Mouse (Mus musculus): ENCODE measurements around the gene Hspb7. TPM values are rescaled to one million over a fixed set of nuclear protein-coding genes. Genes with fewer than 3 reads are reported as not detected.
A peak's percentile ranks its signal among the peaks of the same experiment; 100 is the strongest.

Hspb7 gene
- polyA plus RNA-seq, 1 experiment from 2014 or later: 4.7 TPM

DNA sequence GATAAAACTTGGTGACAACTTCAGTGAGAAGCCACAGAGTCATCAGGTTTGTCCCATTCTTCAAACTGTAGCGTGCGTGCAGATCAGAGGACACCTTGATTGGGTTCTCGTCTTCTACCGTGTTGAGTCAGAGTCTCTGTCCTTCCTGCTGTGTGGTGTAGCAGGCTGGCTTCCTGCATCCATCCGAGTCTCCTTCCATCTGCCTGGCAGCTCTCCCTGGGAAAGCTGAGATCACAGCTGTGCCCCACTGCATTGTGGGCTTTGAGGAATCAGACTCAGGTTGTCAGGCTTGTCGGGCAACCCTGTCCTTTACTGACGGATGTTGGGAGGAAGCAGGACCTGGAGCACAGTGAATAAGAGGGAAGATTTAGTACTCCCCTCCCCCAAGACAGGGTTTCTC is 25.6 kb downstream of the Hspb7 start:
- Histone ChIP-seq H3K4me3 (ENCODE audit: low read depth, low read length) (no peak overlapping the region), H3K36me3 (ENCODE audit: control insufficient read depth, insufficient read depth, low read length) (peaks cover 24% of the 10 kb centered on the region), H3K4me2 (replicated peaks; ENCODE audit: low read depth, low read length) (no peak overlapping the region), H3K9ac (replicated peaks; ENCODE audit: low read depth, low read length) (no peak overlapping the region), H3K4me1 (ENCODE audit: control insufficient read depth, insufficient read depth, low read length) (peaks cover 12% of the 10 kb centered on the region), H3K9me3 (ENCODE audit: control insufficient read depth, low read depth, low read length) (no peaks in the 10 kb centered on the region), H3K27ac (ENCODE audit: low read length) (no peak overlapping the region), H3K27me3 (ENCODE audit: control insufficient read depth, insufficient read depth, low read length) (no peaks in the 10 kb centered on the region)
- WGBS: 75% methylated on average over 7 of the region's 7 CpGs
- no peak for ATAC-seq (ENCODE audit: insufficient number of reproducible peaks, insufficient read depth, low FRiP score, low read depth)

DNA sequence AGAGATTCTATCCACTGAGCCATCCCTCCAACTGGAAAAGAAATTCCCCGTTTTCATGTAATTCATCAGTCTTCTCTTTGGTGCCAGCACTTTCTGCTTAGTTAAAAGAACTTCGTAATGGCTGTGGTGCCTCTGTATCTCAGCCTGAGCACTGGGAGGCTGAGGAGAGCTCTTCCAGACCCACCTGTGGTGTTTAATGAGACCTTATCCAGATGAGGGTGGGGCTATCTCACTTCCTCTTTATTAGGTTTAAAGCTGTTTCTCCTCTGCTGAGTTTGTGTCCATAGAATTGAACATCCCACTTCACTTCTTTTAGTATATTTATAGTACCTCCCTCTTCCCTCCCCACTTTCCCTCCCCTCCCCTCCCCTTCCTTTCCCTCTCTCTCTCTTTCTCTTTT is 30.7 kb downstream of the Hspb7 start:
- Histone ChIP-seq H3K4me3 (ENCODE audit: low read depth, low read length) (no peak overlapping the region), H3K4me1 (ENCODE audit: control insufficient read depth, insufficient read depth, low read length) (0 out of 2 replicates have a peak, but pooled peaks cover 3% of the 10 kb centered on the region), H3K4me2 (replicated peaks; ENCODE audit: low read depth, low read length) (no peak overlapping the region), H3K36me3 (ENCODE audit: control insufficient read depth, insufficient read depth, low read length) (peaks cover 34% of the 10 kb centered on the region), H3K27ac (ENCODE audit: low read length) (no peak overlapping the region), H3K9ac (replicated peaks; ENCODE audit: low read depth, low read length) (no peak overlapping the region), H3K9me3 (ENCODE audit: control insufficient read depth, low read depth, low read length) (no peaks in the 10 kb centered on the region), H3K27me3 (ENCODE audit: control insufficient read depth, insufficient read depth, low read length) (no peaks in the 10 kb centered on the region)
- WGBS: 81% methylated on average over 2 of the region's 2 CpGs
- no peak for ATAC-seq (ENCODE audit: insufficient number of reproducible peaks, insufficient read depth, low FRiP score, low read depth)

DNA sequence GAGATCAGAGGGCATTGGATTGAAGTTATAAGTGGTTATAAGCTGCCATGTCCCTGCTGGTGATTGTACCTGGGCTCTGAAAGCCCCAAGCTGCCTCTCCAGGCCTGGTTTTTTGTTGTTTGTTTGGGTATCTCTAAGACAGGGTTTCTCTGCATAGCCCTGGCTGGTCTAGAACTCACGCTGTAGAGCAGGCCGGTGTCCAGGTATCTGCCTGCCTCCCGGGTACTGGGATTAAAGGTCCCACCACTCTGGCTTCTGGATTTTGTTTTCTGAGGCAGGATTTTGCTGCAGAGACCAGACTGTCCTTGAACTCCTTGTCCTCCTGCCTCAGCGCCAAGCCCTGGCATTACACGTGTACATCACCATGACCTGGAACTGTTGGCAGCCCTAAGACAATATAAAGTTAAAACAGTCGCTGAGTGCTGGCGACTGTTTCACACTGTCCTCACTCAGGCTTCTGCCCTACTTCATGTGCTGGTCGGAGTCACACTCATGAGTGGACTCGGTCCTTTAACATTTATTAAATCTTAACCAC is 31.4 kb downstream of the Hspb7 start:
- no peaks in the 10 kb centered on the region for H3K9me3 ChIP-seq (ENCODE audit: control insufficient read depth, low read depth, low read length)
- 93% methylated on average over 9 of the region's 9 CpGs for WGBS
- ATAC-seq (ENCODE audit: insufficient number of reproducible peaks, insufficient read depth, low FRiP score, low read depth): no peak
- no peak overlapping the region for H3K4me2 ChIP-seq (replicated peaks; ENCODE audit: low read depth, low read length)
- H3K4me3 ChIP-seq (ENCODE audit: low read depth, low read length): no peak overlapping the region
- H3K4me1 ChIP-seq (ENCODE audit: control insufficient read depth, insufficient read depth, low read length): no peaks in the 10 kb centered on the region
- H3K36me3 ChIP-seq (ENCODE audit: control insufficient read depth, insufficient read depth, low read length): peaks cover 34% of the 10 kb centered on the region
- no peak overlapping the region for H3K27ac ChIP-seq (ENCODE audit: low read length)
- no peaks in the 10 kb centered on the region for H3K27me3 ChIP-seq (ENCODE audit: control insufficient read depth, insufficient read depth, low read length)
- no peak overlapping the region for H3K9ac ChIP-seq (replicated peaks; ENCODE audit: low read depth, low read length)

DNA sequence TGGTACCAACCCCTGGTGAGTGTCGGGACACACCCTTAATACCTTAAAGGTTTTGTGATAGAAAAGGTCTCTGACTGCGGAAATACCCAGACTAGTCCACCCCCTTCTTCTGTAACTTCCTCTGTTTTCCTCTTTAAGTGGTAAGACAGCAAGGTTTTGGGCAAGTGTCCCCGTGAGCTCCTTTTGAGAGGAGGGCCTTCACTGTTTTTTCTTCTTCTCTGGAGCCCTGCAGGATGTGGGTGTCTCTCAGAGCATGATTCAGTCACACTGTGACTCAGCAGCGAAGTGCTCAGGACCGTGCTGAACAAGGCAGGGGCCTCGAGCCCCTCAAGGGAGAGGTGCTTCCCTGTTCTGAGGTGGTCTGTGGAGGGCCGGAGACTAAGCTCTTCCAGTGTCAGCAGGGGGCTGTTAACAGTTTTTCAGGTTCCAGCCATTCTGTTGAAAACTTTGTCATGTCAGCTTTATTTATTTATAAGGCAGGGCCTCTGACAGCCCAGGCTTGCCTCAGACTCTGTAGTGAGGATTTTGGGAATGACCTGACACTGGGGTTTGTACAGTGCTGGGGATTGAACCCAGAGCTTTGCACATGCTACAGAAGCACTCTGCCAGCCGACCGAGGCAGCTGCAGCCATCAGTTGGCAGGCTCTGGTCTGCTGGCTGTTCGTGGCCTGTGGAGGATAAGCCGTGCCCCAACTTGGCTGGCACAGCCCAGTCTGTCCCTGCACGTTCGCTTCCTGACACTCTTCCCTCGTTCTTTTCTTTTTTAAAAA is 34.2 kb downstream of the Hspb7 start:
- no peaks in the 10 kb centered on the region for H3K9me3 ChIP-seq (ENCODE audit: control insufficient read depth, low read depth, low read length)
- no peak overlapping the region for H3K9ac ChIP-seq (replicated peaks; ENCODE audit: low read depth, low read length)
- no peaks in the 10 kb centered on the region for H3K27me3 ChIP-seq (ENCODE audit: control insufficient read depth, insufficient read depth, low read length)
- no peak for ATAC-seq (ENCODE audit: insufficient number of reproducible peaks, insufficient read depth, low FRiP score, low read depth)
- peak overlapping the region; percentile 2; the same call in 1 of the 2 replicates for H3K27ac ChIP-seq (ENCODE audit: low read length)
- no peak overlapping the region for H3K4me2 ChIP-seq (replicated peaks; ENCODE audit: low read depth, low read length)
- 66% methylated on average over 14 of the region's 14 CpGs for WGBS
- H3K36me3 ChIP-seq (ENCODE audit: control insufficient read depth, insufficient read depth, low read length): peaks cover 10% of the 10 kb centered on the region
- no peak overlapping the region for H3K4me3 ChIP-seq (ENCODE audit: low read depth, low read length)
- 0 out of 2 replicates have a peak, but pooled peaks cover 4% of the 10 kb centered on the region for H3K4me1 ChIP-seq (ENCODE audit: control insufficient read depth, insufficient read depth, low read length)

GRCm38 (mm10) chr4:141455526-141455925 is 34.9 kb downstream of the Hspb7 start:
- no peak overlapping the region; the same call in 1 of the 2 replicates for H3K27ac ChIP-seq (ENCODE audit: low read length)
- H3K4me2 ChIP-seq (replicated peaks; ENCODE audit: low read depth, low read length): no peak overlapping the region
- no peak for ATAC-seq (ENCODE audit: insufficient number of reproducible peaks, insufficient read depth, low FRiP score, low read depth)
- peaks cover 10% of the 10 kb centered on the region for H3K36me3 ChIP-seq (ENCODE audit: control insufficient read depth, insufficient read depth, low read length)
- 0 out of 2 replicates have a peak, but pooled peaks cover 4% of the 10 kb centered on the region for H3K4me1 ChIP-seq (ENCODE audit: control insufficient read depth, insufficient read depth, low read length)
- no peak overlapping the region for H3K9ac ChIP-seq (replicated peaks; ENCODE audit: low read depth, low read length)
- H3K4me3 ChIP-seq (ENCODE audit: low read depth, low read length): no peak overlapping the region
- no peaks in the 10 kb centered on the region for H3K27me3 ChIP-seq (ENCODE audit: control insufficient read depth, insufficient read depth, low read length)
- 71% methylated on average over 4 of the region's 4 CpGs for WGBS
- no peaks in the 10 kb centered on the region for H3K9me3 ChIP-seq (ENCODE audit: control insufficient read depth, low read depth, low read length)

GRCm38 (mm10) chr4:141456193-141456938 is 35.8 kb downstream of the Hspb7 start:
- Histone ChIP-seq H3K4me3 (ENCODE audit: low read depth, low read length) (no peak overlapping the region), H3K4me1 (ENCODE audit: control insufficient read depth, insufficient read depth, low read length) (0 out of 2 replicates have a peak, but pooled peaks cover 4% of the 10 kb centered on the region), H3K27ac (ENCODE audit: low read length) (no peak overlapping the region), H3K9me3 (ENCODE audit: control insufficient read depth, low read depth, low read length) (no peaks in the 10 kb centered on the region), H3K4me2 (replicated peaks; ENCODE audit: low read depth, low read length) (no peak overlapping the region), H3K36me3 (ENCODE audit: control insufficient read depth, insufficient read depth, low read length) (peaks cover 10% of the 10 kb centered on the region), H3K27me3 (ENCODE audit: control insufficient read depth, insufficient read depth, low read length) (no peaks in the 10 kb centered on the region), H3K9ac (replicated peaks; ENCODE audit: low read depth, low read length) (no peak overlapping the region)
- no peak for ATAC-seq (ENCODE audit: insufficient number of reproducible peaks, insufficient read depth, low FRiP score, low read depth)
- 92% methylated on average over 14 of the region's 14 CpGs for WGBS

- no peak overlapping the region for H3K4me3 ChIP-seq (ENCODE audit: low read depth, low read length)
- H3K4me2 ChIP-seq (replicated peaks; ENCODE audit: low read depth, low read length): no peak overlapping the region
- H3K27ac ChIP-seq (ENCODE audit: low read length): peak overlapping the region; percentile 66; the same call in 1 of the 2 replicates
- 0 out of 2 replicates have a peak, but pooled peaks cover 4% of the 10 kb centered on the region for H3K4me1 ChIP-seq (ENCODE audit: control insufficient read depth, insufficient read depth, low read length)
- H3K27me3 ChIP-seq (ENCODE audit: control insufficient read depth, insufficient read depth, low read length): no peaks in the 10 kb centered on the region
- H3K9ac ChIP-seq (replicated peaks; ENCODE audit: low read depth, low read length): no peak overlapping the region
- 10% methylated on average over 7 of the region's 7 CpGs for WGBS
- H3K9me3 ChIP-seq (ENCODE audit: control insufficient read depth, low read depth, low read length): no peaks in the 10 kb centered on the region
- peak; percentile 75 for ATAC-seq (ENCODE audit: insufficient number of reproducible peaks, insufficient read depth, low FRiP score, low read depth)
- H3K36me3 ChIP-seq (ENCODE audit: control insufficient read depth, insufficient read depth, low read length): peaks cover 13% of the 10 kb centered on the region
Measured at GRCm38 (mm10) chr4:141458236-141458635, 37.7 kb downstream of the Hspb7 start.

- ATAC-seq (ENCODE audit: insufficient number of reproducible peaks, insufficient read depth, low FRiP score, low read depth): no peak
- no peaks in the 10 kb centered on the region for H3K9me3 ChIP-seq (ENCODE audit: control insufficient read depth, low read depth, low read length)
- H3K27ac ChIP-seq (ENCODE audit: low read length): peak overlapping the region; percentile 66; the same call in 1 of the 2 replicates
- peaks cover 20% of the 10 kb centered on the region for H3K36me3 ChIP-seq (ENCODE audit: control insufficient read depth, insufficient read depth, low read length)
- no peak overlapping the region for H3K4me2 ChIP-seq (replicated peaks; ENCODE audit: low read depth, low read length)
- 63% methylated on average over 3 of the region's 3 CpGs for WGBS
- 0 out of 2 replicates have a peak, but pooled peaks cover 4% of the 10 kb centered on the region for H3K4me1 ChIP-seq (ENCODE audit: control insufficient read depth, insufficient read depth, low read length)
- no peaks in the 10 kb centered on the region for H3K27me3 ChIP-seq (ENCODE audit: control insufficient read depth, insufficient read depth, low read length)
- H3K4me3 ChIP-seq (ENCODE audit: low read depth, low read length): no peak overlapping the region
- no peak overlapping the region for H3K9ac ChIP-seq (replicated peaks; ENCODE audit: low read depth, low read length)
Measured at GRCm38 (mm10) chr4:141458888-141459287, 38.3 kb downstream of the Hspb7 start.
